ENCODE assay signal across 9 mouse cellular contexts in genomic region chr5:149287148-149288038, GRCm38 (mm10). TPM values are rescaled to one million over a fixed set of nuclear protein-coding genes. Genes with fewer than 3 reads are reported as not detected.
DNase-seq lines count a peak whose midpoint lies in the region; ATAC-seq and TF ChIP-seq lines count a peak whose summit lies in the region.
"Had no signal": no experiment of that assay in that cellular context is flagged by ENCODE, and none has a peak within 500 bp of the region (broad histone marks: within the 10 kb centered on the region; RNA-seq: fewer than 3 reads in every experiment).

No protein-coding gene starts in this region.

- peak overlapping the region; percentile 46 for H3K4me3 ChIP-seq in cerebellum, adult 2 months (replicated peaks; ENCODE audit: insufficient read depth, low read depth, low read length)
- peak overlapping the region; percentile 49 for H3K4me3 ChIP-seq in heart, embryonic 13.5 days

- peak; percentile 18 to 60 for DNase-seq in layer of hippocampus, adult 18-20 months (ENCODE audit: low spot score in 2 of 2)
- no peak for DNase-seq in layer of hippocampus, adult 9-11 months
- DNase-seq in cerebellum, adult 2 months, result peak; percentile 48 to 49
- DNase-seq in layer of hippocampus, postnatal 36 days, result peak; percentile 21 to 39
- DNase-seq in retina, embryonic 14.5 days (ENCODE audit: low spot score), result peak; percentile 33
- DNase-seq in spleen, postnatal 14 days (ENCODE audit: low spot score in 2 of 2), result no peak
- DNase-seq in gastrocnemius, adult 8-10 months (ENCODE audit: low spot score in 2 of 2), result no peak

- no peak for TF ChIP-seq POLR2A in cerebellum, adult 2 months (IDR thresholded peaks at IDR 0.05; ENCODE audit: borderline replicate concordance, insufficient read depth, low read length)

- H3K9ac ChIP-seq in heart, embryonic 13.5 days, result peak overlapping the region; percentile 76

- WGBS in cerebellum, adult 2 months, result 24% methylated on average over 41 of the region's 41 CpGs
- WGBS in heart, embryonic 13.5 days, result 18% methylated on average over 41 of the region's 41 CpGs

- no peaks in the 10 kb centered on the region for H3K4me1 ChIP-seq in cerebellum, adult 2 months (ENCODE audit: control insufficient read depth, insufficient read depth, low read length)
- H3K4me1 ChIP-seq in heart, embryonic 13.5 days, result peaks cover 24% of the 10 kb centered on the region

- peaks cover 9% of the 10 kb centered on the region for H3K9me3 ChIP-seq in heart, embryonic 13.5 days

- no peaks in the 10 kb centered on the region for H3K27me3 ChIP-seq in cerebellum, adult 2 months (ENCODE audit: control insufficient read depth, insufficient read depth, low read length)
- H3K27me3 ChIP-seq in heart, embryonic 13.5 days (replicated peaks), result no peaks in the 10 kb centered on the region
- H3K27me3 ChIP-seq: Patski had no signal

- ATAC-seq in heart, embryonic 13.5 days (ENCODE audit: extremely low read depth, insufficient number of reproducible peaks, low FRiP score, low TSS enrichment), result peak; percentile 53; the same call in 1 of the 2 replicates
- ATAC-seq: Patski had no signal

- H3K36me3 ChIP-seq in heart, embryonic 13.5 days, result no peaks in the 10 kb centered on the region

- no peak overlapping the region for H3K27ac ChIP-seq in cerebellum, adult 2 months (ENCODE audit: insufficient read depth, low read length)
- no peak overlapping the region for H3K27ac ChIP-seq in heart, embryonic 13.5 days (replicated peaks)

- peak; percentile 13; the same call in 1 of the 2 replicates for TF ChIP-seq CTCF in cerebellum, adult 2 months (IDR thresholded peaks at IDR 0.05; ENCODE audit: borderline replicate concordance, insufficient read depth, low read depth, low read length)

- H3K4me2 ChIP-seq in heart, embryonic 13.5 days, result peak overlapping the region; percentile 76

RNA-seq across cellular contexts. Expression of gene Alox5ap, which starts 22.8 kb away (rescaled TPM):
- total RNA-seq in layer of hippocampus, adult 18-20 months (2021), result 10 to 100 TPM; 11.5 to 12.0 TPM
- polyA plus RNA-seq in cerebellum, adult 2 months (2012; rRNA removed), result 12.5 and 13.5 TPM in 2 replicates
- polyA plus RNA-seq in heart, embryonic 13.5 days (2015; fragmentation: Nextera tagmentation; extraction: Ambion mirVana), result 7.2 and 8.1 TPM in 2 replicates
- 10 to 100 TPM in 1 of 2 experiments, 1 to 10 TPM in 1; 9.8 to 12.4 TPM for total RNA-seq in layer of hippocampus, postnatal 36 days (2021)
- 1 to 10 TPM; 2.2 to 4.3 (median 2.8) TPM for total RNA-seq in gastrocnemius, adult 8-10 months (2022)

Comparison
In these comparisons a context has a peak if more than half of its experiments do, and no peak if none do; other contexts are left out.
1. DNase-seq: peak in layer of hippocampus, adult 18-20 months (2 of 2), cerebellum, adult 2 months (2 of 2), layer of hippocampus, postnatal 36 days (2 of 2) and retina, embryonic 14.5 days (single experiment); none in layer of hippocampus, adult 9-11 months (single experiment), spleen, postnatal 14 days (0 of 2) and gastrocnemius, adult 8-10 months (0 of 2).